In genomic region chr7:44893197-44893596, GRCm38 (mm10) we compare ENCODE assay signal across 8 mouse cellular contexts. TPM values are rescaled to one million over a fixed set of nuclear protein-coding genes. Genes with fewer than 3 reads are reported as not detected.
A peak's percentile ranks its signal among the peaks of the same experiment; 100 is the strongest.
DNase-seq lines count a peak whose midpoint lies in the region; ATAC-seq and TF ChIP-seq lines count a peak whose summit lies in the region.

No protein-coding gene starts in this region.

- peak overlapping the region; percentile 55 for H3K4me2 ChIP-seq in heart, embryonic 16.5 days (ENCODE audit: low read depth, low read length)
- peak overlapping the region; percentile 97 for H3K4me2 ChIP-seq in midbrain, embryonic 12.5 days (replicated peaks)

- no peaks in the 10 kb centered on the region for H3K27me3 ChIP-seq in heart, embryonic 16.5 days (ENCODE audit: control insufficient read depth, insufficient read depth, low read length)
- H3K27me3 ChIP-seq in hindbrain, embryonic 10.5 days (ENCODE audit: insufficient read depth, poor library complexity, severe bottlenecking) = no peaks in the 10 kb centered on the region
- no peaks in the 10 kb centered on the region for H3K27me3 ChIP-seq in midbrain, embryonic 12.5 days

- intact Hi-C loops in left cerebral cortex, postnatal 4 days (cut with DNase I) = no loop called here

- WGBS in heart, embryonic 16.5 days = 22% methylated on average over 8 of the region's 8 CpGs
- WGBS in hindbrain, embryonic 10.5 days = 26% methylated on average over 8 of the region's 8 CpGs
- WGBS in midbrain, embryonic 12.5 days = 7% methylated on average over 8 of the region's 8 CpGs

- H3K9me3 ChIP-seq in heart, embryonic 16.5 days (replicated peaks; ENCODE audit: control insufficient read depth, low read length) = no peaks in the 10 kb centered on the region
- H3K9me3 ChIP-seq in hindbrain, embryonic 10.5 days = no peaks in the 10 kb centered on the region
- H3K9me3 ChIP-seq in midbrain, embryonic 12.5 days = no peaks in the 10 kb centered on the region

- peak overlapping the region; percentile 53; the same call in 1 of the 2 replicates for H3K9ac ChIP-seq in heart, embryonic 16.5 days (ENCODE audit: low read length)
- no peak overlapping the region; the same call in 1 of the 2 replicates for H3K9ac ChIP-seq in midbrain, embryonic 12.5 days (replicated peaks)

- peak overlapping the region; percentile 16; the same call in 1 of the 2 replicates for H3K4me3 ChIP-seq in heart, embryonic 16.5 days (ENCODE audit: low read length)
- H3K4me3 ChIP-seq in hindbrain, embryonic 10.5 days = peak overlapping the region; percentile 88
- H3K4me3 ChIP-seq in midbrain, embryonic 12.5 days = peak overlapping the region; percentile 12; the same call in 1 of the 2 replicates

- no peak for ATAC-seq in heart, embryonic 16.5 days (replicated peaks; ENCODE audit: extremely low read depth, insufficient read depth, low FRiP score)
- no peak for ATAC-seq in midbrain, embryonic 12.5 days (ENCODE audit: low FRiP score, low read depth)

- H3K27ac ChIP-seq in heart, embryonic 16.5 days (ENCODE audit: low read length) = peak overlapping the region; percentile 84
- peak overlapping the region; percentile 96 for H3K27ac ChIP-seq in hindbrain, embryonic 10.5 days
- H3K27ac ChIP-seq in midbrain, embryonic 12.5 days (replicated peaks) = peak overlapping the region; percentile 95

- TF ChIP-seq CTCF in brain, embryonic 14.5 days (IDR thresholded peaks at IDR 0.05; ENCODE audit: borderline replicate concordance, extremely low read depth, insufficient read depth, insufficient read length) = no peak

- TF ChIP-seq POLR2A in brain, embryonic 14.5 days (IDR thresholded peaks at IDR 0.05; ENCODE audit: borderline replicate concordance, extremely low read depth, insufficient read depth, insufficient read length, poor library complexity, severe bottlenecking) = no peak

- peaks cover 43% of the 10 kb centered on the region for H3K4me1 ChIP-seq in heart, embryonic 16.5 days (ENCODE audit: control insufficient read depth, insufficient read depth, low read length)
- peaks cover 72% of the 10 kb centered on the region for H3K4me1 ChIP-seq in hindbrain, embryonic 10.5 days (replicated peaks)
- peaks cover 58% of the 10 kb centered on the region for H3K4me1 ChIP-seq in midbrain, embryonic 12.5 days

- H3K36me3 ChIP-seq in heart, embryonic 16.5 days (ENCODE audit: control insufficient read depth, insufficient read depth) = no peaks in the 10 kb centered on the region
- H3K36me3 ChIP-seq in hindbrain, embryonic 10.5 days = peaks cover 30% of the 10 kb centered on the region
- H3K36me3 ChIP-seq in midbrain, embryonic 12.5 days = peaks cover 20% of the 10 kb centered on the region

- DNase-seq in heart, postnatal 4 days = no peak
- peak; percentile 91 for DNase-seq in brain, embryonic 14.5 days (ENCODE audit: low read depth)
- DNase-seq in hindbrain, embryonic 10.5 days (ENCODE audit: low spot score) = peak; percentile 24
- DNase-seq in gastrocnemius, postnatal 25 days = no peak
- DNase-seq in cerebellum, postnatal 10 days = no peak
- no peak for DNase-seq in left cerebral cortex, postnatal 4 days

RNA-seq across cellular contexts. Expression of gene Med25, which starts 0.7 kb away (rescaled TPM):
- polyA plus RNA-seq in heart, embryonic 16.5 days (2015; fragmentation: Nextera tagmentation; extraction: Ambion mirVana) = 89.4 and 96.0 TPM in 2 replicates
- total RNA-seq in heart, postnatal 4 days (2021) = 10 to 100 TPM; 74.6 to 76.3 TPM
- 205 and 206 TPM in 2 replicates for polyA plus RNA-seq in brain, embryonic 14.5 days (2012; rRNA removed)
- polyA plus RNA-seq in hindbrain, embryonic 10.5 days (2016; fragmentation: Nextera tagmentation; extraction: Ambion mirVana) = 187 and 223 TPM in 2 replicates
- polyA plus RNA-seq in midbrain, embryonic 12.5 days (2016; fragmentation: Nextera tagmentation; extraction: Ambion mirVana) = 177 and 180 TPM in 2 replicates
- 10 to 100 TPM; 50.9 to 51.2 TPM for total RNA-seq in gastrocnemius, postnatal 25 days (2021)
- 100 to 1,000 TPM; 117 to 122 TPM for total RNA-seq in left cerebral cortex, postnatal 4 days (2021)

RNA-seq across cellular contexts. Expression of gene Fuz, which starts 2.7 kb away (rescaled TPM):
- 15.3 and 16.0 TPM in 2 replicates for polyA plus RNA-seq in heart, embryonic 16.5 days (2015; fragmentation: Nextera tagmentation; extraction: Ambion mirVana)
- 10 to 100 TPM; 10.7 to 10.8 TPM for total RNA-seq in heart, postnatal 4 days (2021)
- 29.7 and 47.4 TPM in 2 replicates for polyA plus RNA-seq in brain, embryonic 14.5 days (2012; rRNA removed)
- 24.4 and 28.4 TPM in 2 replicates for polyA plus RNA-seq in hindbrain, embryonic 10.5 days (2016; fragmentation: Nextera tagmentation; extraction: Ambion mirVana)
- 25.8 and 29.7 TPM in 2 replicates for polyA plus RNA-seq in midbrain, embryonic 12.5 days (2016; fragmentation: Nextera tagmentation; extraction: Ambion mirVana)
- total RNA-seq in gastrocnemius, postnatal 25 days (2021) = 10 to 100 TPM; 16.1 to 17.3 TPM
- 10 to 100 TPM; 10.5 to 13.1 TPM for total RNA-seq in left cerebral cortex, postnatal 4 days (2021)

RNA-seq across cellular contexts. Expression of gene Ptov1, which starts 23.6 kb away (rescaled TPM):
- polyA plus RNA-seq in heart, embryonic 16.5 days (2015; fragmentation: Nextera tagmentation; extraction: Ambion mirVana) = 210 and 269 TPM in 2 replicates
- total RNA-seq in heart, postnatal 4 days (2021) = 100 to 1,000 TPM; 237 to 248 TPM
- polyA plus RNA-seq in brain, embryonic 14.5 days (2012; rRNA removed) = 927 and 1,026 TPM in 2 replicates
- 478 and 579 TPM in 2 replicates for polyA plus RNA-seq in hindbrain, embryonic 10.5 days (2016; fragmentation: Nextera tagmentation; extraction: Ambion mirVana)
- 605 and 652 TPM in 2 replicates for polyA plus RNA-seq in midbrain, embryonic 12.5 days (2016; fragmentation: Nextera tagmentation; extraction: Ambion mirVana)
- total RNA-seq in gastrocnemius, postnatal 25 days (2021) = 100 to 1,000 TPM; 116 to 125 TPM
- total RNA-seq in left cerebral cortex, postnatal 4 days (2021) = 100 to 1,000 TPM; 423 to 428 TPM

RNA-seq across cellular contexts. Expression of gene Ap2a1, which starts 36.1 kb away (rescaled TPM):
- 51.8 and 52.0 TPM in 2 replicates for polyA plus RNA-seq in heart, embryonic 16.5 days (2015; fragmentation: Nextera tagmentation; extraction: Ambion mirVana)
- 10 to 100 TPM; 96.9 to 99.4 TPM for total RNA-seq in heart, postnatal 4 days (2021)
- polyA plus RNA-seq in brain, embryonic 14.5 days (2012; rRNA removed) = 165 and 185 TPM in 2 replicates
- polyA plus RNA-seq in hindbrain, embryonic 10.5 days (2016; fragmentation: Nextera tagmentation; extraction: Ambion mirVana) = 80.7 and 93.1 TPM in 2 replicates
- 91.0 and 92.9 TPM in 2 replicates for polyA plus RNA-seq in midbrain, embryonic 12.5 days (2016; fragmentation: Nextera tagmentation; extraction: Ambion mirVana)
- 10 to 100 TPM; 57.1 to 57.2 TPM for total RNA-seq in gastrocnemius, postnatal 25 days (2021)
- 100 to 1,000 TPM; 232 to 258 TPM for total RNA-seq in left cerebral cortex, postnatal 4 days (2021)

RNA-seq across cellular contexts. Expression of gene Pnkp, which starts 36.3 kb away (rescaled TPM):
- polyA plus RNA-seq in heart, embryonic 16.5 days (2015; fragmentation: Nextera tagmentation; extraction: Ambion mirVana) = 27.7 and 28.0 TPM in 2 replicates
- 10 to 100 TPM; 19.6 to 19.9 TPM for total RNA-seq in heart, postnatal 4 days (2021)
- polyA plus RNA-seq in brain, embryonic 14.5 days (2012; rRNA removed) = 33.1 and 42.3 TPM in 2 replicates
- 36.3 and 40.2 TPM in 2 replicates for polyA plus RNA-seq in hindbrain, embryonic 10.5 days (2016; fragmentation: Nextera tagmentation; extraction: Ambion mirVana)
- polyA plus RNA-seq in midbrain, embryonic 12.5 days (2016; fragmentation: Nextera tagmentation; extraction: Ambion mirVana) = 36.4 and 44.0 TPM in 2 replicates
- 10 to 100 TPM; 15.6 to 15.8 TPM for total RNA-seq in gastrocnemius, postnatal 25 days (2021)
- total RNA-seq in left cerebral cortex, postnatal 4 days (2021) = 10 to 100 TPM; 27.5 to 29.3 TPM

Comparison
In these comparisons a context has a peak if more than half of its experiments do, and no peak if none do; other contexts are left out.
1. H3K4me3 ChIP-seq: peak in every context shown above with its lines; median percentile 88 in hindbrain, embryonic 10.5 days; 16 in heart, embryonic 16.5 days; 12 in midbrain, embryonic 12.5 days.
2. DNase-seq: peak in brain, embryonic 14.5 days (single experiment) and hindbrain, embryonic 10.5 days (single experiment); none in heart, postnatal 4 days (single experiment), gastrocnemius, postnatal 25 days (single experiment), cerebellum, postnatal 10 days (0 of 2) and left cerebral cortex, postnatal 4 days (single experiment).
3. Peak in every context shown above with its lines, with median percentiles within 50 percentile points of each other: H3K27ac ChIP-seq.